Mouse (Mus musculus): ENCODE measurements at regions not wholly inside any gene's neighbourhood (a gene's known extent, or its start where the extent isn't known, plus 50 kb on each side); places are given as distances from the start of the nearest gene placed in this dataset.

DNA sequence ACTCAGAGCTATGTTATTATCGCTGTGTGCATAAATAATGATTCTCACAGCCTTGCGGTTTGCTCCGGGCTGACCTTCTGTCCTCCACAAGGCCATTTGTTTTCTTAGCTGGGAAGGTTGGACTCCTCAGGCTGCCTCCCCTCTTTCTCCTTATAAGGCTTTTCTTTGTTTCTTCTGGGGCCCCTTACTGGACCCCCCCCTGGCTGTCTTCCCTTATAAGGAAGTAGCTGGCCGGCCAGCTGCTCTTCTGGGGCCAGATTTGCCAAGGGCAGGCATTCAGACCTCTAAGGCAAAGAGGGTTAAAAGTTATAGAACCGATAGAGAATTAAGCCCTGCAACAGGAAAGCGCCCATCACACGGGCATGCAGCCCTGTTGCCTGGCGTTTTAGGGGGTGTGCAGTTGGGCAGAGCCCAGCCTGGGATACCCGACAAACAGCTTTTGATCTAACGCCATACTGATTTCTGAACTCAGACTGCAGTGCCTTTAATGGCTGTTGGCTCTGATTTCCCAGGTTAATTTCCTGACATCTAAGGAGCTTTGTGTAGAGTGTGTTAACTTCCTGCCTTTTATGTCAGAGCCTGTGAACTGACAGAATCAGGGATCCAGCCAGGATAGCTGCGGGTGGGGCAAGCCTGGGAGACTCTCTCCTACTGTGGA is 66.1 kb upstream of the Serp2 start:
- no peak for TF ChIP-seq CTCF (IDR thresholded peaks at IDR 0.05; ENCODE audit: low read depth)
- TF ChIP-seq EP300 (optimal IDR thresholded peaks at IDR 0.05) = peak; percentile 22

Measured in stomach, postnatal 0 days (tissue).